Comparison of ENCODE assay signal across 8 mouse cellular contexts in the genomic region with DNA sequence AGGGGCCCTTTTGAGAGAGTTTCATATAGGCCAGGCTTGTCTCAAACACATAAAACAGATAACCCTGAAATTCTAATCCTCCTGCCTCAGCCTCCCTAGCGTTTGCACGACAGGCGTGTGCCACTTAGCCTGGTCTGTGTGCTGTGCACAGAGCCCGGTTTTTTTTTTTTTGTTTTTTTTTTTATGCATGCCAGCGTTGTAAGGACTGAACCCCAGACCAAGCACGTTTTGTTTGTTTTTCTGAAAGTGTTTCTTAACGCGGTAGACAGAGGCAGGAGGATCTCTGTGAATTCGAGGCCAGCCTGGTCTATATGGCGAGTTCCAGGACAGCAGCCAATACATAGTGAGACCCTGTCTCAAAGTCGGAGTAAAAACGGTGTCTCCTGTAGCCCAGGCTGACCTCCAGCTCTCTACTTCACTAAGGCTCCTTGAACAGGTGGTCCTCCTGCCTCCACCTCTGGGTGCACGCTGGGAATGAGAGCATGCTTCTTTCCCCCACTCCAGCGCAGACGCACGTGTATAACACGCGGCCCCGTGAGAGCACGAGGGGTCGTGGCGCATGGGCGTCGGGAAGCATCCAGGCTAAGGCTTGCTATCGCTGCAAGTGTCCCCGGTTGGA. TPM values are rescaled to one million over a fixed set of nuclear protein-coding genes. Genes with fewer than 3 reads are reported as not detected.
DNase-seq lines count a peak whose midpoint lies in the region; ATAC-seq and TF ChIP-seq lines count a peak whose summit lies in the region.

A gene (minus strand): TSS at position 124 of the 619 bp plus-strand sequence.

- ATAC-seq in embryonic facial prominence, embryonic 14.5 days (ENCODE audit: low read depth): no peak
- peak; percentile 2; the same call in 1 of the 2 replicates for ATAC-seq in limb, embryonic 11.5 days (ENCODE audit: insufficient number of reproducible peaks, low FRiP score, low TSS enrichment, low read depth)
- ATAC-seq in neutrophil, adult 5-6 weeks (ENCODE audit: extremely low read depth, insufficient number of reproducible peaks, low FRiP score, poor library complexity, severe bottlenecking): no peak

- H3K4me1 ChIP-seq in cerebellum, adult 2 months (ENCODE audit: control insufficient read depth, insufficient read depth, low read length): peaks cover 13% of the 10 kb centered on the region
- H3K4me1 ChIP-seq in embryonic facial prominence, embryonic 14.5 days (ENCODE audit: control insufficient read depth, insufficient read depth, low read length): peaks cover 21% of the 10 kb centered on the region
- peaks cover 26% of the 10 kb centered on the region for H3K4me1 ChIP-seq in limb, embryonic 11.5 days (ENCODE audit: control insufficient read depth, insufficient read depth, low read length)

- H3K27ac ChIP-seq in cerebellum, adult 2 months (ENCODE audit: insufficient read depth, low read length): peak within 1 kb of the TSS; percentile 80
- H3K27ac ChIP-seq in embryonic facial prominence, embryonic 14.5 days (replicated peaks; ENCODE audit: low read depth, low read length): peak within 1 kb of the TSS; percentile 99
- peak within 1 kb of the TSS; percentile 100 for H3K27ac ChIP-seq in limb, embryonic 11.5 days (replicated peaks; ENCODE audit: low read depth, low read length)

- H3K9ac ChIP-seq in embryonic facial prominence, embryonic 14.5 days (ENCODE audit: low read depth, low read length): peak within 1 kb of the TSS; percentile 93
- H3K9ac ChIP-seq in limb, embryonic 11.5 days (ENCODE audit: low read length): peak within 1 kb of the TSS; percentile 92

- TF ChIP-seq POLR2A in cerebellum, adult 2 months (IDR thresholded peaks at IDR 0.05; ENCODE audit: borderline replicate concordance, insufficient read depth, low read length): no peak

- DNase-seq in cerebellum, adult 2 months: no peak
- DNase-seq in cerebellum, postnatal 10 days: no peak
- peak; percentile 55 for DNase-seq in 3T3-L1 (ENCODE audit: low read depth, low spot score)
- DNase-seq in embryonic facial prominence, embryonic 14.5 days (ENCODE audit: low spot score): no peak
- DNase-seq in heart, postnatal 10 days: no peak
- no peak for DNase-seq in limb, embryonic 11.5 days (ENCODE audit: low spot score)
- no peak for DNase-seq in spleen, adult 12 weeks (ENCODE audit: low spot score)

- peak within 1 kb of the TSS; percentile 83 for H3K4me2 ChIP-seq in embryonic facial prominence, embryonic 14.5 days (ENCODE audit: low read depth, low read length)
- peak within 1 kb of the TSS; percentile 90 for H3K4me2 ChIP-seq in limb, embryonic 11.5 days (ENCODE audit: low read depth, severe bottlenecking)

- H3K4me3 ChIP-seq in cerebellum, adult 2 months (replicated peaks; ENCODE audit: insufficient read depth, low read depth, low read length): peak within 1 kb of the TSS; percentile 97
- peak within 1 kb of the TSS; percentile 80 for H3K4me3 ChIP-seq in embryonic facial prominence, embryonic 14.5 days (ENCODE audit: low read depth, low read length)
- H3K4me3 ChIP-seq in limb, embryonic 11.5 days (ENCODE audit: low read depth, low read length): peak within 1 kb of the TSS; percentile 79

- TF ChIP-seq CTCF in cerebellum, adult 2 months (IDR thresholded peaks at IDR 0.05; ENCODE audit: borderline replicate concordance, insufficient read depth, low read depth, low read length): no peak

- no peaks in the 10 kb centered on the region for H3K36me3 ChIP-seq in embryonic facial prominence, embryonic 14.5 days (ENCODE audit: control insufficient read depth, insufficient read depth, low read length)
- H3K36me3 ChIP-seq in limb, embryonic 11.5 days (ENCODE audit: control insufficient read depth, insufficient read depth, low read length): no peaks in the 10 kb centered on the region; the same call in 1 of the 2 replicates

- WGBS in cerebellum, adult 2 months: 5% methylated on average over 26 of the region's 26 CpGs
- WGBS in embryonic facial prominence, embryonic 14.5 days: 4% methylated on average over 26 of the region's 26 CpGs
- WGBS in limb, embryonic 11.5 days: 5% methylated on average over 26 of the region's 26 CpGs

- no peaks in the 10 kb centered on the region for H3K27me3 ChIP-seq in cerebellum, adult 2 months (ENCODE audit: control insufficient read depth, insufficient read depth, low read length)
- no peaks in the 10 kb centered on the region for H3K27me3 ChIP-seq in embryonic facial prominence, embryonic 14.5 days (replicated peaks; ENCODE audit: control insufficient read depth, insufficient read depth, low read length)
- H3K27me3 ChIP-seq in limb, embryonic 11.5 days (ENCODE audit: control insufficient read depth, insufficient read depth, low read length): no peaks in the 10 kb centered on the region

- intact Hi-C loops in heart, postnatal 10 days (cut with DNase I): no loop called here

- no peaks in the 10 kb centered on the region for H3K9me3 ChIP-seq in embryonic facial prominence, embryonic 14.5 days (ENCODE audit: control insufficient read depth, low read length)
- H3K9me3 ChIP-seq in limb, embryonic 11.5 days (ENCODE audit: control insufficient read depth, low read length): no peaks in the 10 kb centered on the region

RNA-seq across cellular contexts. Expression of the gene that starts here (rescaled TPM):
- polyA plus RNA-seq in cerebellum, adult 2 months (2012; rRNA removed): 172 and 181 TPM in 2 replicates
- 120 and 132 TPM in 2 replicates for polyA plus RNA-seq in embryonic facial prominence, embryonic 14.5 days (2014; fragmentation: Nextera tagmentation; extraction: Ambion mirVana)
- total RNA-seq in heart, postnatal 10 days (2021): 10 to 100 TPM; 54.7 to 55.6 TPM
- polyA plus RNA-seq in limb, embryonic 11.5 days (2014; fragmentation: Nextera tagmentation; extraction: Ambion mirVana): 167 and 177 TPM in 2 replicates
- 31.3 and 45.8 TPM in 2 replicates for total RNA-seq in neutrophil, adult 5-6 weeks (2017)
